Mouse (Mus musculus): ENCODE data around the gene Wdr5. TPM values are rescaled to one million over a fixed set of nuclear protein-coding genes. Genes with fewer than 3 reads are reported as not detected.

Wdr5 gene
- total RNA-seq, 2 experiments from 2014 or later = 18.8 to 21.3 TPM

- no peak for TF ChIP-seq CTCF (IDR thresholded peaks at IDR 0.05)
- Histone ChIP-seq H3K4me3 (no peak overlapping the region), H3K27ac (no peak overlapping the region)
- no peak for DNase-seq
- intact Hi-C loops (cut with DNase I) = no loop called here
Observed at GRCm38 (mm10) chr2:27570856-27571255, 55.9 kb downstream of the Wdr5 start.

- no peak for TF ChIP-seq CTCF (IDR thresholded peaks at IDR 0.05)
- no peak for DNase-seq
- Histone ChIP-seq H3K4me3 (no peak overlapping the region), H3K27ac (no peak overlapping the region)
- intact Hi-C loops (cut with DNase I) = no loop called here
Observed at GRCm38 (mm10) chr2:27572261-27572793, 57.4 kb downstream of the Wdr5 start.

- Histone ChIP-seq H3K4me3 (no peak overlapping the region; the same call in 1 of the 2 replicates), H3K27ac (no peak overlapping the region)
- peak; percentile 80 for DNase-seq
- TF ChIP-seq CTCF (IDR thresholded peaks at IDR 0.05) = no peak
- intact Hi-C loops (cut with DNase I) = no loop called here
Observed at GRCm38 (mm10) chr2:27572928-27573627, 58.1 kb downstream of the Wdr5 start.

- TF ChIP-seq CTCF (IDR thresholded peaks at IDR 0.05) = no peak
- DNase-seq = no peak
- Histone ChIP-seq H3K27ac (no peak overlapping the region), H3K4me3 (no peak overlapping the region)
- intact Hi-C loops (cut with DNase I) = no loop called here
Observed at GRCm38 (mm10) chr2:27573628-27573966, 58.6 kb downstream of the Wdr5 start.

- Histone ChIP-seq H3K4me3 (no peak overlapping the region), H3K27ac (peak overlapping the region; percentile 66; the same call in 1 of the 2 replicates)
- no peak for TF ChIP-seq CTCF (IDR thresholded peaks at IDR 0.05)
- peak; percentile 77 for DNase-seq
- intact Hi-C loops (cut with DNase I) = no loop called here
Observed at GRCm38 (mm10) chr2:27576416-27576815, 61.5 kb downstream of the Wdr5 start.

- intact Hi-C loops (cut with DNase I) = no loop called here
Observed at GRCm38 (mm10) chr2:27578552-27578951, 63.6 kb downstream of the Wdr5 start.

GRCm38 (mm10) chr2:27582112-27582511, 67.2 kb downstream of the Wdr5 start:
- DNase-seq = no peak
- intact Hi-C loops (cut with DNase I) = no loop called here
- no peak overlapping the region for H3K27ac ChIP-seq
- H3K4me3 ChIP-seq = no peak overlapping the region
- TF ChIP-seq CTCF (IDR thresholded peaks at IDR 0.05) = no peak

More at GRCm38 (mm10) chr2:27578552-27578951, 63.6 kb downstream of the Wdr5 start:
- no peak overlapping the region for H3K27ac ChIP-seq
- no peak for DNase-seq
- no peak for TF ChIP-seq CTCF (IDR thresholded peaks at IDR 0.05)
- no peak overlapping the region for H3K4me3 ChIP-seq

- TF ChIP-seq CTCF (IDR thresholded peaks at IDR 0.05) = no peak
- intact Hi-C loops (cut with DNase I) = no loop called here
- Histone ChIP-seq H3K4me3 (no peak overlapping the region), H3K27ac (no peak overlapping the region)
- DNase-seq = no peak
Observed at GRCm38 (mm10) chr2:27583019-27583418, 68.1 kb downstream of the Wdr5 start.

- Histone ChIP-seq H3K4me3 (no peak overlapping the region), H3K27ac (no peak overlapping the region)
- no peak for DNase-seq
- intact Hi-C loops (cut with DNase I) = no loop called here
- TF ChIP-seq CTCF (IDR thresholded peaks at IDR 0.05) = no peak
Observed at GRCm38 (mm10) chr2:27584546-27584945, 69.6 kb downstream of the Wdr5 start.

Other genes with a start within 250 kb of the Wdr5 start
- 1 to 10 TPM; 2.0 to 4.3 TPM for gene Vav2, start 88.1 kb upstream of the Wdr5 start, total RNA-seq (2021)
- gene Brd3os, start 72.8 kb upstream of the Wdr5 start, total RNA-seq (2021) = 1 to 10 TPM in 1 of 2 experiments, under 1 TPM in 1; 0.61 to 1.0 TPM
- 10 to 100 TPM; 20.8 to 32.2 TPM for gene Brd3, start 7.5 kb upstream of the Wdr5 start, total RNA-seq (2021)
- 100 to 1,000 TPM; 118 to 120 TPM for gene Rxra, start 161.3 kb downstream of the Wdr5 start, total RNA-seq (2021)